Mouse (Mus musculus) retina, postnatal 7 days (tissue): Measurements from ENCODE around the gene Adat1.
A peak's percentile ranks its signal among the peaks of the same experiment; 100 is the strongest.

Experiments used
- DNase-seq: peaks from one replicate; pipeline ENCODE4 v3.0.0-alpha.2; 2012; ENCODE audit warnings: low read depth, low spot score

Gene Adat1

GRCm38 (mm10) chr8:111968541-111968940 lies 23.6 kb downstream of the Adat1 start:
- DNase-seq: no peak

- DNase-seq: no peak
Measured at GRCm38 (mm10) chr8:111967246-111967870, 24.7 kb downstream of the Adat1 start.

- DNase-seq: no peak
Measured at GRCm38 (mm10) chr8:111964849-111965561, 27.1 kb downstream of the Adat1 start.

GRCm38 (mm10) chr8:111964351-111964750 lies 27.8 kb downstream of the Adat1 start:
- DNase-seq: no peak

- DNase-seq: no peak
Measured at GRCm38 (mm10) chr8:111963546-111963945, 28.6 kb downstream of the Adat1 start.

- no peak for DNase-seq
Measured at GRCm38 (mm10) chr8:111963091-111963490, 29.0 kb downstream of the Adat1 start.

- DNase-seq: no peak
Measured at GRCm38 (mm10) chr8:111962589-111962988, 29.5 kb downstream of the Adat1 start.

- DNase-seq: no peak
Measured at GRCm38 (mm10) chr8:111961330-111961729, 30.8 kb downstream of the Adat1 start.

GRCm38 (mm10) chr8:111960591-111961321 lies 31.3 kb downstream of the Adat1 start:
- no peak for DNase-seq

- DNase-seq: no peak
Measured at GRCm38 (mm10) chr8:111957231-111957630, 34.9 kb downstream of the Adat1 start.

- no peak for DNase-seq
Measured at GRCm38 (mm10) chr8:111955879-111956278, 36.2 kb downstream of the Adat1 start.

- DNase-seq: no peak
Measured at GRCm38 (mm10) chr8:111954844-111955594, 37.1 kb downstream of the Adat1 start.

GRCm38 (mm10) chr8:111951936-111952335 lies 40.2 kb downstream of the Adat1 start:
- DNase-seq: no peak

- DNase-seq: no peak
Measured at GRCm38 (mm10) chr8:111951317-111951716, 40.8 kb downstream of the Adat1 start.

- no peak for DNase-seq
Measured at GRCm38 (mm10) chr8:111950846-111951245, 41.3 kb downstream of the Adat1 start.

- DNase-seq: no peak
Measured at GRCm38 (mm10) chr8:111947954-111948353, 44.1 kb downstream of the Adat1 start.

GRCm38 (mm10) chr8:111947144-111947543 lies 45.0 kb downstream of the Adat1 start:
- no peak for DNase-seq

- DNase-seq: no peak
Measured at GRCm38 (mm10) chr8:111943544-111943943, 48.6 kb downstream of the Adat1 start.

- DNase-seq: no peak
Measured at GRCm38 (mm10) chr8:111941101-111941454, 51.0 kb downstream of the Adat1 start.

GRCm38 (mm10) chr8:111940171-111941100 lies 51.7 kb downstream of the Adat1 start, which contains the start of gene Gabarapl2:
Gene Gabarapl2, plus strand, starts transcription at chr8:111940703.
- peak; percentile 96 for DNase-seq
